Mouse (Mus musculus): Measurements from ENCODE around the gene Hivep3.

The Hivep3 gene

DNA sequence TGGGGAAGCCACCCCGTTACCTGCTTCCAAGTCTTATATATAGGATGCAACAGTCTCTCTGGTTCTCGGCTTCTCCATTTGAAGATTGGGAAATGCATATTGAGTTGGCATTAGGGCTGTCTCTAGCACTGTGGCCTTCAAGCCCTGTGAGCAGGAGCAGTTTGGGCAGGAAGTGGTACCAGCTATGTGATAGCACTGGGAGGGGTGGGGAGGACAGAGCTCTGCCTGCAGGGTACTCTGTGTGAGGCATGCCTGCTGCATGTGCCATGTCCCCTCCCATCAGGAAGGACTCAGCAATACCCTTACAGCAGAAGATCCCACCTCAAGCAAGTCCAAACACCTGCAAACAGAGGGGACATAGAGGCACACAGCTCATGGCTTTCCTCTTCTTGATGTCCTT lies 142.0 kb downstream of the Hivep3 start:
- DNase-seq (ENCODE audit: low spot score), result no peak

DNA sequence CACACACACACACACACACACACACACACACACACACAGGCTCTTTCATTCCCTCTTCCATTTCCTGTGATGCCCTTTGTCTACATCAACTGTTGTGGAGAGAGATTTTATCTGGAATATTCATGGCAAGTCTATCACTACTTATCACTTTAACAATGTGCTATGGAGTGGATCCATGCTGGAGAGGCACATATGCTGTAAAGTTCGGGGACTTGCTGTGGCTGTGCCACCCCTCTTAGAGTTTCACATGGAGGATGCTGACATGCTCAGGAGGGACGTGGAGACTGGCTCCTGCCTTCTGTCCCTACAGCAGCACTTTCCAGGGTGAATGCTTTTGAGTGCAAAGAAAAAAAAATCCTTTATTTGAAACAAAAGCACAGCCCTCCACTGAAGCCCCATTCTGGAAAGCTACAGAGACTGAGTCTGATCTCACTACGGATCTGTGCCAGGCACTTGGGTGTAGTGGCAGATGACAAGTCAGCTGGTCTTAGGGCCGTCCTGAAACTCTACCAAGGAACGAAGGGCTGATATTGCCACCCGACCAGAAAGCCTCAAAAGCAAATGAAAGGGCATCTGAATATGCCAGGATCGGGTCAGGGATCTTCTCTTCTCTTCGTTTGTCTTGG lies 143.1 kb downstream of the Hivep3 start:
- no peak for DNase-seq (ENCODE audit: low spot score)

DNA sequence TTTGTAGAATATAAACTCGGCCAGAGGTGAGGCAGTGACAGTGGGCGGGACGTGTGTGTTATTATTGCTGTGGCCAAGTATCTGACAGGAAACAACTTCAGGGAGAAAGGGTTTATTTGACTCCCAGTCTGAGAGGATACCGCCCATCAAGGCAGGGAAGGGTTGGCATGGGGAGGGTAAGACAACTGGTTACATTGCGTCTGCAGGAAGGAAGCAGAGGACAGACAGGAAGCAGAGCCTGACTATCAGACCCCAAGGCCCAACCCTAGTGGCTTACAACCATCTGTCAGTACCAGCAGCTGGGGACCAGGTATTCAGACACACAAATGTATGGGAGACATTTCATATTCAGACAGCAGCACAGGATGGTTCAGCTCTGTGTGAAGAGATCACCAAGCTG lies 144.6 kb downstream of the Hivep3 start:
- DNase-seq (ENCODE audit: low spot score), result no peak

DNA sequence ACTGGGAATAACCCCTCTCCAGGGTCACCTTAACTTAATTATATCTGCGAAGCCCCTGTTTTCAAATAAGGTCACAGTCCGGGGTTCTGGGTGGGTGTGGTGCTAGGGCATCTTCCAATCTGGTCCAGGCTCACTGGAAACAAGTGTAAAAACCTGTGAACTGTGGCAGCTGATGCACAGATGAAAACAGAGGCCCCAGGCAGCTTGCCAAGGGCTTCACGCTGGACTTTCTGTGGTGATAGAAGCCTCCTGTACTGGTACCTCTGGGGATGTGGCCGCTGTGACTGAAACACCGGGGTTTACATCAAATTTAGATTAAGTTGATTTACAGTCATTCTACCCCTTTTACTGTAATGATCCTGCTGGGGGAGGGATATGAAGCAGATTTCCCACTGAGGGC lies 146.1 kb downstream of the Hivep3 start:
- no peak for DNase-seq (ENCODE audit: low spot score)

DNA sequence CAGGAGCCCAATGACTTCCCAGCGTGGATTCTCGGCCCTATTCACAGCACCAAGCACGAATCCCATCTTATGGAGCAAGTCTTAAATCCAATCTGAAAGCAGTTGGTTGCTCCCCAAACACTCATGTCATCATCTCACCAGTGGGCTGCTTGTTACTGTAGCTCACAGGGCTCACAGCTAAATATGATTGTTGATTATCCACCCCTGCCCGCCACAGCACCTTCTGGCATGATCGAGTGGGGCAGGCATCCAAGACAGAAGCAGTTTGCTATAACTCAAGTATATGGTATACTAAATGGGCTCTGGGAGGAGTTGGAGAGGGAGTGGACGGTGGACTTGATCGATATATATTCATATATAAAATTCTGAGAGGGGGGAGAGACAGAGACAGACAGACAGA lies 146.7 kb downstream of the Hivep3 start:
- no peak for DNase-seq (ENCODE audit: low spot score)

DNA sequence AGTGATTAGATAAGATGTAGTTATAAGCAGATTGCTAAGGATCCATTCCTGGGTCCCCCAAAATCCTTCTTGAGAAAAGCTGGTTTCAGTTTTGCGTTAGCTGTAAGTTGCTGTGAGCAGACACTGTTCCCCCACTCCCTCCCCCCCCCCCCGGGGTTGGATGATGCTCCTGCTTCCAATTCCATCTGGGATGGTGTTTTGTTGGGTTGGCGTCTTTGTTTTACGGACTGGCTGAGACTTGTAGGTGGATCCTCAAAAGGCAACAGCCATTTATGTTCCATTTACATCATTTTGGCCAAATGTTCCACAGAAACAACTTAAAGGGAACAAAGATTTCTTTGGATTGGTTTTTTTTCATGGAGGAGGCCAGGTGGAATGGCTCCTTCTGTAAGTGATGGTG lies 147.7 kb downstream of the Hivep3 start:
- DNase-seq (ENCODE audit: low spot score), result no peak

DNA sequence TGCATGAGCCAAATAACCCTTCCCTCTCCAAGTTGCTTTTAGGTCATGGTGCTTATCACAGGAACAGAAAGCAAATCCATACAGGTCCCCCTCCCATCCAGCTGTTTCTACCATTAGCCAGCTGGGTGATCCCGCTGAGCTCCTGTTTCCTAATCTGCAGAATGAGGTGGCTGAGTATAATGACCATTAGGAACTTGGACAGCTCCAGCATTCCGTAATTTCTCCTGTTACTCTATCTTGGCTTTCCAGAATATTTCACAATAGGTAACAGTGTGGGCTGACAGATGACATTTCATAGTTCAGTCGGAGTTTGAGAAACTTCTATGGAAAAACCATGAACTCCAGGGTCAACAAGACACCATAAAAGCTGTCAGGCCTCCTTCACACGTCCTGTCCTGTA lies 148.8 kb downstream of the Hivep3 start:
- DNase-seq (ENCODE audit: low spot score), result no peak

DNA sequence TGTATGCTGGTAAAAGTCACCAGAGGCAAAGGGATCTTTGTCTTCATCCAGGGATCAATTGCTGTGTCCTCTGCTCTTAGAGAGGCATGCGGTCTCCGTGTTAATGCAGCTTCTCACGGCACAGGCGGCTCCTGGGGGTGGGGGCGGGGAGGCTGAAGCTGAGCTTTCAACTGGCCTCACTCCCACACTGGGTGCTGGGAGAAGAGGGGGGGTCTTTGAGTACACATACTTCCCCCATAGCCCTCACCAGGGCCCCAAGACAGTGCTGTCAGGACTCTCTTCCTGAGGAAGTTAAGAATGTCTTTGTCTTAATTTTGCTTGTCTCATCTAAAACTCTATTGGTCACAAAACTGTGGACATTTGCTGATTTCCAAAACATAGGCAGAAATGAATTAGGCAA lies 149.2 kb downstream of the Hivep3 start:
- no peak for DNase-seq (ENCODE audit: low spot score)

DNA sequence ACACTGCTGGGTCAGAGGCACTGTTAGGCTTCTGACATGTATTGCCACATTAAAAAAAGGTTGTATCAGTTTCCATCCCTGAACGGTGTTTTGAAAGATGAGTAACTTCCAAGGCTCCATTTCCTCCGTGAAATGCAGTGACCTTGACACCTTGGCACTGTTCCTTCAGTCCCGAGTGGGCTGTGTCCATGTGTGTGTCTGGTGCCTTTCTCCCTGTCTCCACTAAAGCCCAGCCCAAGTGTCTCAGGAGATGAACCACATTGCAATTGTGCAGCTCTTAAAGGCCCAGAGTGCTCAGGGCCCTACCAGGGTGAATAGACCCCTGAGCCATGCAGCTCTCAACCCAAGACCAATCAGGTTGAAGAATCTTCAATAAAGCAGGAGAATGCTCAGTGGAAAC lies 153.0 kb downstream of the Hivep3 start:
- DNase-seq (ENCODE audit: low spot score), result no peak

DNA sequence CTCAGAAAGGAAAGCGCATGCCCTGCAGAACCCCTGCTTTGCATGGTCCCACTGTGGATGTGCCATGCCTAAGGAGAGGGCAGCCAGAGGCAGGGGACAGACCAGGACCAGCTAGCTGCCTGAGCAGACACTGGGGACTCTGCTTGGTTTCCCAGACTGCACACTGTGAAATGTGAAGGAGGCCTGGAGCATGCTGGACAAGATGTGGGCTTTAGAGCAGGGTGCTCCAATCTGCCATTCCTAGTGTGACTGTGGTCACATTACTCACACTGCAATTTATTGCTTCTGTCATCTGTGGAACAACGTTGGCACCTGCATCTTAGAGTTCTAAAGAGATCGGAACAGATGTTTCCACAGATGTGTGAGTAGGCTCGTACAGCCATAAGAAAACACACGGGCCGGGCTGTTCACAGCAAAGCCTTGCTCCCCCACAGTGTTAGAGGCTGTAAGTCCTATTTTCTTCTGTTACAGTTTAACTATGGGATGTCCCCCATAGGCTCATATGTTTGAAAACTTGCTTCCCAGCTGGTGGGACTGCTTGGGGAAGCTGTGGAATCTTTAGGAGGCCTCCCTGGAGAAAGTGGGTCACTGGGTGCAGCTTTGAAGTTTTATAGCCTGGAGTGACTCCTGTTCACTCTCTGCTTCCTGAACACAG lies 154.1 kb downstream of the Hivep3 start:
- DNase-seq (ENCODE audit: low spot score), result no peak

DNA sequence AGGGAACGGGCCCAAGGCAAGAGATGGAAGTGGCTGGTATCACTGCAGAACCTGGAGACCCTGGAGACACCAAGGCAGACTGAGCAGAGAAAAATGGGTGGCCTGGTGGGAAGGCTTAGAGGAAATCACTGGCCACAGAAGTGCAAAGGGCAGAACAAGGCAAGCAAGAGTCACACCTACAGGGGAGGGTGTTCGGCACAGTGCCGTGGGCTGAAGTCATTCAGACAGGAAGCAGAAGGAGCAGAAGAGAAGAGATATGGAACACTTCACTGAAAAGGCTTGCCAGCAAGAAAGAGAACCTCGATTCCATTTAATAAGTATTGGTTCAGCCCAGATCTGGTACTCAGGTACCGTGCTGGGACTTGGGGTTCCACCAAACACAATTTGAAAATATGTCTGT lies 156.2 kb downstream of the Hivep3 start:
- DNase-seq (ENCODE audit: low spot score), result no peak

DNA sequence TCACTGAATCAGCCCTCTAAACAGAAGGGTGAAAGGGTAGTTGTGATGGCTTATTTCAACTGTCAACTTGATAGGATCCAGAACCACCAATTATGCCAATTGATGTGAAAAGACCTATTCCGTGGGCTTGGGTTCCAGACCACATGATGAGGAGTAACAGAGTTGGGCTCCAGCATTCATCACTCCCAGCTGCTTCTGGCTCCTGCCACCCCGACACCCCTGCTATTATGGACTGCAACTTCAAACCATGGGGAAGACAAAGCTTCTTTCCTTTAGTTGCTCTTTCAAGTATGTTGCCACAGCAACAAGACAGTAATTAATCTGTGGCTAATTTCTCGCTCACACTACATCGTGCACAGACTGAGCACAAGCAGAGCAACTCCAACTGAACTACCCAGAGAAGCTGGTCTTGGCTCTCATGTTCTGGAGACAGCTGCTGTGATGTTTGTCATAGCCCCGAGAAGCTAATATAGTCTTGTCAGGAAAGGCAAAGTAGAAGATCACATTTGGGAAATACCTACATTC lies 159.7 kb downstream of the Hivep3 start:
- DNase-seq (ENCODE audit: low spot score), result no peak

DNA sequence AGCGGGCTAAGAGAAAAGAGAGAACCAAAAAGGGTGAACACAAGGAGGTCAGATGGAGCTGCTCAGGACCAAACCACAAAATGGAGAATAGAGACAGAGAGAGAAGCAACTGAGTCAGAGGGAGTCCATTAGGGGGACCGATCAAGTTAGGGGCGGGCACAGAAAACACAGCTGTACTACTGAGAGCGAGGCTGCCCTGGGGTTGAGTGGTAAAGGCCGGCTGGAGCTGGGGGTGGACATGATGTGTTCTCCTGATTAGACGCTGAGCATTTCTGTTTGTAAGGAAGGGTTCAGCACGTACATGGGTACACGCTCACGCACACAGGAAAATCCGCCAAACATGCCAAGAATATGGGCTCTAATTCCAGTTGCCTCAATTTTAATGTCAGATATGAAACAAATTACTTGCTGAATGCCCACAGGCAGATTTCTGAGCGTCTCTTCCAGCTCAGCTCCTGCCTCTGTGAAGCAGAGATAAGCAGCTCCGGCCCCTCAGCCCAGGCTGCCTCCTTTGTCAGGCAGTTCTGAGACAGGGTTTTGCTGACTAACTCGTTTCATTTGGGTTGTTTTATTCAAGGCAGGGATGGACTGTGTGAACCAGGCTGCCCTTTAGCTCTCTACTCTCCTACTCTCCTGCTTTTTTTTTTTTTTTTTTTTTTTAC lies 161.3 kb downstream of the Hivep3 start:
- DNase-seq (ENCODE audit: low spot score), result no peak

DNA sequence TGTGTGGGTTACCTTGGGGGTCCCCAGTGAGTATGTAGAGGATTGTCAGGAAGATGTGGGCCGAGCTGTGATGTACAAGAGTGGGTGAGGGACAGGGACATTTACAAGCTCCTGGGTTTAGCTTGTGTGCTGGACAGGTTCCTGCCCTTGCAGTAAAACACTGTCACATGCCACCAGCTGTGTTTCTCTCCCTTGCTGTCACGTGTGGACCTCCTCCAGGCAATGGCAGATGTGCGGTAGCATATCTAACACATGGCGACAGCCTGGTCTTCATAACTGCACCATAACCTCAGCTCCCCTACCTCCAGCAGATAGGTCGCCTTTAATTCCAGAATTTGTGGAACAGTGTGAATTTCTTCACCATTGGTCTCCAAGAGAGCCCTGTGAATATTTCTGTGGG lies 161.9 kb downstream of the Hivep3 start:
- no peak for DNase-seq (ENCODE audit: low spot score)

DNA sequence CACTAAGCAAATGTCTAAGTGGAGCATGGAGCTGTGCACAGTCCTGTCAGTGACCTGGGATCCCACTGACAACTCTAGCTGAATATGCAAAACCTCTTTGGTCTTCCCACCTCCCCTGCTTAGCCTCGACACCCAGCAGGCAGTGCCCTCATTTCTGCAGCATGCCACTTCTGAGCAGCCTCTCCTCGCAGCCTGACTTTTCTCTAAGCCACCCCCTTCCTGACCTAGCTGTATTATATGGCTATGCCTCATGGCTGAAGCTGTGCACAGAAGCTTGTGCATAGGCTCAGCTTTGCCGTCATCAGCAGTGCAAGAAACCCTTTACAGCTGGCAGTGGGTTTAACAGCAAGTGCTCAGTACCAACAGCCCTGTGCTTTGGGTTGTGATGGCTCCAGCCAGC lies 163.0 kb downstream of the Hivep3 start:
- no peak for DNase-seq (ENCODE audit: low spot score)

DNA sequence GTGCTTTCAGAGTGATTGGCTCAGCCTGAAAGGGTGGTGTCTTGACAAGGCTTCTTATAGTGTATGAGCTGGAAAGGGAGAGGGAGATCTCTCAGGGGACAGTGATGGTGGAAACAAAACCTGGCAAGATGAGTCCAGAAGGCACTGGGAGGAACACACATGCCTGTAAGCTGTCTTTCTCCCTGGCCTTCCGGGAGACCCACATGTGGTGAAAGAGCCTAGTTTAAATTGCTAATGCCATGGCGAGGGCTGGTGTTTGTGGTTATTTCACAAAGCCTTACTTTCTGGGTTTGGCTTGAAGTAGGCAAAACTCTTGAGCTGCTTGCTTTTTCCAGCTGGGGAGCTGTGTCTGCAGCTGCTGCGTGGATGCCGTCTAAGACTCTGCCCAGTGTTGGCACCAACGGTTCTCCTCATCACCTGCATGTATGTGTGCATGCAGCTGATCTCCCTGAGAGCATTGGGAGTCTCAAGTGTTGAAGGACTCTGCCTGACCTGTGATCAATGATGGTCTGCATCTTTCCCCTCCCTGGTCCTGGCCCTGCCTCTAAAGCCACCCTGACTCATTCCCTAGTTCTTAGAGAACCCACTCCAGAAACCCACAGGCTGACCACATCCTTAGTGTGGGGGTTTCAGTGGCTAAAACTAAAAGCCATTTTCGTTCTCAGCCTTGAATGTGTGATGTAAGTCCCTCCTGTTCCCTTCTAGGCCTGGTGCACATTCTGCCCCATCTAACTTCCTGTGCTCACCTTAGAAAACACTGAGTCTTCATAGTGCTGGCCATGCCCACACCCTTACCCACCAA lies 163.7 kb downstream of the Hivep3 start:
- DNase-seq (ENCODE audit: low spot score), result no peak

DNA sequence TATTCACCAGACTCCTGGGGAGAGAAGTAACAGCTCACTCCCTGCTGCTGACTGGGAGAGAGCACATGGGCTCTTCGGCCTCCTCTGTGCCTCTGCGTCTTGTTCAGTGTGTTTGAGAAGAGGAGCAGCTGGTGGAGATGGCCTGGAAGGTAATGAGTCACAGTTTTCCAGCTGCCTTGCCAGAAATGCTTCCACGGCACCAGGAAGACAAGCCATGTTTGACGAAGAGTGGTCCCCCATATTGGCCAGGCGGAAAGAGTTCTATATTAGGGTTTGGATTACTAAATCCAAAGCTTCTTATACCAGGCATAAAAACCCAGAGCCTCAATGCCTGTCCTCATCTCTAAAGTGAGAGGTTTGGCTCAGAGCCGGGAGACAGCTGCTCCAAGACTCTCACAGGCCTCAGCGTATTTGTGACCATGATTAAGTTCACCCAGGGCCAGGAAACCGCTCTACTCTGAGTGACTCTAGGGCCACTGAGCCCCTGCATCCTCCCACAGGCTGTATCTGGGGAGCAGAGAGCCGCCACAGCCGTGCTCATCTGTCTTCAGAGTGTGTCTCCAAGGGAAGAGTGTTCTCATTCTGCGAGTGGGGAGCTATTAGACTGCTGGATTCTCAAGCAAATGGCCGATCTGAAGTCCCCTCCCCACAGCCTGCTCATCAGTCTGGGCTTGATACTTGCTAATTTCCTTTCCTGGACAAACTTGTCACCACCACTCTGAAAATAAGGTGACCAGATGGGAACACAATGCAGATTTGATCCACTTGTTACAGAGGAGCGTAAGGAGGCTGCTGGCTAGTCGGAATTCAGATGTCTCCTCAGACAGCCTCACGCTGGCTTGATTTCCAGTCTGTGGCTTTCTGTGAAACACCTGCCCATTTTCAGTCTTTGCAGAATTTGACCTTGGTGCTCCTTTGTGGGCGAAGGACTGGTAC lies 168.2 kb downstream of the Hivep3 start:
- DNase-seq (ENCODE audit: low spot score), result no peak

DNA sequence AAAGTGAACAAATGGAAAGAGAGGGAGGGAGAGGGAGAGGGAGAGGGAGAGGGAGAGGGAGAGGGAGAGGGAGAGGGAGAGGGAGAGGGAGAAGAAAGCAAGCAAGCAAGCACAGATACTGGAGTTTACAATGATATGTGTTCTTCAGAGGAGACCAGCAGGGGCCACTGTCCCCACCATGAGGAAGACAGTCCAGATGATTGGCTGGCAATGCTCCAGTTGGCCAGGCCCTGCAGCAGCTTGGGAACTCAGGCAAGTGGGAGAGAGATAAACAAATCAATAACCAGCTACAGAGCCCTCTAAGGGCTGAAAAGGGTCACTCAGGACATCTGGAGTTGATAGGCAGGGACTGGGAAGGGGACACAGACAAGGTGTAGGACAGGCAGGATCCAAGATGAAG lies 169.7 kb downstream of the Hivep3 start:
- no peak for DNase-seq (ENCODE audit: low spot score)

DNA sequence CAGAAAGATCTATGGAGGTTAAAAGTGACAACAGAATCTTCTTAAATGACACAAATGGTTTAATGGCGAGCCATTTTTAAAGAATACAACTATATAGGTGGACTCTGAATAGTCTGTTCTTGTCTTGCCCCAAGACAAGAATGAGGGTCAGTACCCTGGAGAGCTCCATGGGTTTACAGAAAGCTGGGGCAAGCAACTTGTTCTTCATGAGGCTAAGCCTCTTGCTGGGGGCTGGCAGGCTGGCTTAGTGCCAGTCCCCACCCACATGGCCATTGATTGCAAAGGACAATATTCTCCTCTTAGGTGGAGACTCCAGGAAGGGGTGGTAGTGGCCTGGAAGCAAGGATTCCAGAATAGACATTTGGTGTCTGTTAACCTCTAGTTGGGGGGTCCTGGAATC lies 170.2 kb downstream of the Hivep3 start:
- no peak for DNase-seq (ENCODE audit: low spot score)

DNA sequence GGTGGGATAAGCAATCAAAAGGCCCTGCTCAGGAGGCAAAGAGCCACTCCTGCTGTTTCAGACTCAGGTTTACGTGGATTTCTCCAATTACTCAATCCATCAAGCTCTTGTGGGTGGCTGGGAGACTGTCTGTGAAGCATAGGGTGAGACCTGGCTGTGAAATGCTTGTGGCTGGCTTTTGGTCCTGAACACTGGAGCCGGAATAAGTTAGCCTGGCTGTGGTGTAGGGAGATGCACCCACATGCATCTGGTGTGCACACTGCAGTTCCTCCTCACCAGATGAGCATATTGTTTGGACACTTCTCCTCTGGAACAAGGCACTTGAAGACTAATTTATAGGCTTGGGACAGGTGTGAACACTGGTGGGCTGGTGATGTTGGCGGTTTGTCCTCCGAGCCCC lies 170.7 kb downstream of the Hivep3 start:
- DNase-seq (ENCODE audit: low spot score), result no peak

DNA sequence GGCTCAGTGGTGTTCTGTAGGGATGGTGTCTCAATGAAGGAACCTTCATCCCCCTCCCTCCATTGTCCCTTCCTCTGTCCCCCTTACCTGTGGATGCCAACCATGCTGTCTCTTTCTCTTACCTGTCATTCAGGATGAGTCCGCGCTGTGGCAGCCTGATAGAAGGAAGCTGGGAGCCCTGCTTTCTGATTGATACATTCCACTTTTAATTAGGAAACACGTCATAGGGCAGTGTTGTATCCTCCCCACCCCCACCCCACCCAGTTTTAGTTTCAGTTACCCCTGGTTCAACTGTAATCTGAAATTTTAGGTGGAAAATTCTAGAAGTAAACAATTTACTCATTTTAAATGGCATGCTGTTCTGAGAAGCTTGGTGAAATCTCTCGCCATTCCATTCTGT lies 173.5 kb downstream of the Hivep3 start:
- no peak for DNase-seq (ENCODE audit: low spot score)
